Mouse (Mus musculus) intestine, embryonic 16.5 days (tissue): Measurements from ENCODE around the gene Olfr1250. TPM values are rescaled to one million over a fixed set of nuclear protein-coding genes. Genes with fewer than 3 reads are reported as not detected.
"Not testable (repeated sequence)": the region's sequence is repeated elsewhere in the genome, so short reads cannot be mapped to it uniquely, and the experiment has no call there.

Experiments
- ATAC-seq: fragments of 200-750 bp; cut with Nextera tagmentation; 2 replicates; pipeline ENCODE4 v1.8.0; 2017; ENCODE audit warnings: moderate TSS enrichment, moderate library complexity
- H3K27ac ChIP-seq: fragments of 300-500 bp; sonication (generic); 2 replicates; pipeline ENCODE4 v1.5.1; 2014; ENCODE audit warnings: mild to moderate bottlenecking, low read length
- H3K27me3 ChIP-seq: fragments of 300-500 bp; sonication (generic); replicated peaks from 2 replicates; pipeline ENCODE4 v1.6.1; 2014; ENCODE audit warnings: low read length, control low read depth, mixed read lengths; ENCODE audit not compliant: control insufficient read depth, insufficient read depth
- H3K36me3 ChIP-seq: fragments of 300-500 bp; sonication (generic); 2 replicates; pipeline ENCODE4 v1.6.1; 2014; ENCODE audit warnings: low read length, control low read depth; ENCODE audit not compliant: control insufficient read depth, insufficient read depth
- H3K4me1 ChIP-seq: fragments of 300-500 bp; sonication (generic); 2 replicates; pipeline ENCODE4 v1.6.1; 2014; ENCODE audit warnings: low read length, control low read depth, mixed read lengths; ENCODE audit not compliant: control insufficient read depth, insufficient read depth
- H3K4me2 ChIP-seq: fragments of 300-500 bp; sonication (generic); 2 replicates; pipeline ENCODE4 v1.6.1; 2014; ENCODE audit warnings: low read depth, low read length, control low read depth
- H3K4me3 ChIP-seq: fragments of 300-500 bp; sonication (generic); 2 replicates; pipeline ENCODE4 v1.5.1; 2014; ENCODE audit warnings: mild to moderate bottlenecking, low read length
- H3K9ac ChIP-seq: fragments of 300-500 bp; sonication (generic); 2 replicates; pipeline ENCODE4 v1.6.1; 2014; ENCODE audit warnings: low read depth, low read length
- H3K9me3 ChIP-seq: fragments of 300-500 bp; sonication (generic); 2 replicates; pipeline ENCODE4 v1.6.1; 2016; ENCODE audit warnings: low read length, control low read depth; ENCODE audit not compliant: control insufficient read depth
- WGBS: fragments of 180-500 bp; shearing (Covaris S2); extraction: QIAGEN DNeasy Blood & Tissue Kit; methylation state at CpG from one replicate; pipeline ENCODE4 v1.1.7; 2014; 5-methylcytosine and 5-hydroxymethylcytosine counted together
- polyA plus RNA-seq: library from polyadenylated mRNA; unstranded; fragments of >200 nt; fragmentation: Nextera tagmentation; extraction: Ambion mirVana; gene quantifications from 2 replicates; pipeline ENCODE4 v1.2.1, GENCODE M21; 2015

The Olfr1250 gene
- not detected in 2 replicates for polyA plus RNA-seq

DNA sequence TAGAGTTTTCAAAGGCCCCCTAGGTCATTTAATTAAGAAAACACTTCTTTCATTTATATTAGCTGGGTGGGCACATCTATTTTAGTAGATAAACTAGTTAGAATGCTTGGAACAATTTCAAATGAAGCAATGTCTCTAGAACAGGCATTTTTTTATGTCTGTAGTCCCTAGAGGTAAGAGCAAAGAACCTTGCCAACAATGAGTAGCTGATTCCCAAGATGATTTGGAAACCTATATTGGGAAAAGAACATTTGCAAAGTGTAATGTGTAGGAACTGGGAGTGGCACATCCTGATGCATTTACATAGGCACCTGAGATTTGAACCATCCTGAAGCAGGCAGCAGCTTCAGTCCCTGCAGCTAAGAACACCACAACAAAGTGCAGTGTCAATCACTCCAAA is at the start of gene Olfr1250:
Olfr1250 (minus strand) TSS at position 101 of the 400 bp plus-strand sequence.
- no peak for ATAC-seq
- no peak within 1 kb of the TSS for H3K9ac ChIP-seq
- no peak within 1 kb of the TSS for H3K4me3 ChIP-seq
- H3K9me3 ChIP-seq: no peaks in the 10 kb centered on the region
- H3K27me3 ChIP-seq: no peaks in the 10 kb centered on the region
- no peak within 1 kb of the TSS for H3K27ac ChIP-seq
- H3K36me3 ChIP-seq: no peaks in the 10 kb centered on the region
- H3K4me1 ChIP-seq: no peaks in the 10 kb centered on the region
- no peak within 1 kb of the TSS for H3K4me2 ChIP-seq

DNA sequence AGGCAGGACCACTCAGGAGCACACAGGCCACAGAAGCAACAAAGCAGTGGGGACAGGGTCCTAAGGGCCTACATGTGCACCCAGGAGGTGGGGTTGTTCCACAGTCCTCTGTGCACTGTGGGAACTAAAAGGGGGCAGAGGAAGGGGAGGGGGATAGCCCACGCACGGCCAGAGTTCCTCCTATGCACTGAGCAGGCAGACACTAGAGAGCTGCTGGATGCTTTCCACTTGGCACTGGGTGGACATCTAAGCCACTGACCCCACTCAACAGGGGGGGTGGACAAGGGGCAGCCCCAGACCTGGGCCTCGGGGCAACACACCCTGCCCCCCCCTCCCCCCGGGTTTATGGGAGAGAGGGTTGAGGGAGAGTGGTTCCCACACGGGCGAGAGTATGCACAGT is 30.7 kb upstream of the Olfr1250 start:
- no peak for ATAC-seq
- Histone ChIP-seq H3K4me3 (no peak overlapping the region), H3K36me3 (no peaks in the 10 kb centered on the region), H3K27ac (no peak overlapping the region), H3K4me2 (no peak overlapping the region), H3K27me3 (no peaks in the 10 kb centered on the region), H3K9me3 (no peaks in the 10 kb centered on the region), H3K4me1 (no peaks in the 10 kb centered on the region), H3K9ac (no peak overlapping the region)
- 82% methylated on average over 6 of the region's 6 CpGs for WGBS

DNA sequence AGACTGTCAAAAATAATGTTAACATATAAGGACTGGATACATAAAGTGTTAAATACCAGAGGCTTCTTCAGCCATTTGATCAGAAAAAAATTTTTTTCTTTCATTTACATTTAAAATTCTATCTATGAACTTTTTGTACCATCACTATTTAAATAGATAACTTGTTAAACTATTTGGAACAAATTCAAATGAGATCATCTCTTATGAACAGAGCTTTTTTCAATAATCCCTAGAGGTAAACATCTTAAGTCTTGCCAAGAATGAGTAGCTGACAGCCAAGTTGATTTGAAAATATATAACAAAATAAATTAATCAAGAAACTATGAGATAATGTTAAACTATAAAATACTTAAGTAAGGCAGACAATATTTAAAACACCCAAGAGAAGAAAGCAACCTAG is 10.6 kb upstream of the Olfr1250 start, which contains the start of gene Olfr1251:
Olfr1251 (minus strand) TSS at position 101 of the 400 bp plus-strand sequence.
- no peak within 1 kb of the TSS for H3K9ac ChIP-seq
- H3K9me3 ChIP-seq: no peaks in the 10 kb centered on the region
- no peak within 1 kb of the TSS for H3K4me3 ChIP-seq
- H3K4me1 ChIP-seq: no peaks in the 10 kb centered on the region
- H3K27ac ChIP-seq: no peak within 1 kb of the TSS
- H3K27me3 ChIP-seq: no peaks in the 10 kb centered on the region
- H3K36me3 ChIP-seq: no peaks in the 10 kb centered on the region
- no peak for ATAC-seq
- H3K4me2 ChIP-seq: no peak within 1 kb of the TSS

DNA sequence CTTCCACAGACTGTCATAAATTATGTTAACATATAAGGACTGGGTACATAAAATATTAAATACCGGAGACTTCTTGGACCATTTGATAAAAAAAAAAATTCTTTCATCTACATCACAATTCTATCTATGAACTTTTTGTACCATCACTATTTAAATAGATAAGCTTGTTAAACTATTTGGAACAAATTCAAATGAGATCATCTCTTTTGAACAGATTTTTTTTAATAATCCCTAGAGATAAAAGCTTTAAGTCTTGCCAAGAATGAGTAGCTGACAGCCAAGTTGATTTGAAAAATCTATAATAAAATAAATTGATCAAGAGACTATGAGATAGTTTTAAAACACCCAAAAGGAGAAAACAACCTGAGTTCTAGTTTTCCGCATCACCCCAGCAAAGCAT is 26.4 kb downstream of the Olfr1250 start, which contains the start of gene Olfr1249:
Olfr1249 (minus strand) TSS at position 101 of the 400 bp plus-strand sequence.
- Histone ChIP-seq H3K9me3 (no peaks in the 10 kb centered on the region), H3K27me3 (no peaks in the 10 kb centered on the region), H3K27ac (no peak within 1 kb of the TSS), H3K9ac (no peak within 1 kb of the TSS), H3K4me2 (no peak within 1 kb of the TSS), H3K4me3 (no peak within 1 kb of the TSS), H3K36me3 (no peaks in the 10 kb centered on the region), H3K4me1 (no peaks in the 10 kb centered on the region)
- ATAC-seq: no peak
- 85% methylated on average over 2 of the region's 2 CpGs for WGBS

DNA sequence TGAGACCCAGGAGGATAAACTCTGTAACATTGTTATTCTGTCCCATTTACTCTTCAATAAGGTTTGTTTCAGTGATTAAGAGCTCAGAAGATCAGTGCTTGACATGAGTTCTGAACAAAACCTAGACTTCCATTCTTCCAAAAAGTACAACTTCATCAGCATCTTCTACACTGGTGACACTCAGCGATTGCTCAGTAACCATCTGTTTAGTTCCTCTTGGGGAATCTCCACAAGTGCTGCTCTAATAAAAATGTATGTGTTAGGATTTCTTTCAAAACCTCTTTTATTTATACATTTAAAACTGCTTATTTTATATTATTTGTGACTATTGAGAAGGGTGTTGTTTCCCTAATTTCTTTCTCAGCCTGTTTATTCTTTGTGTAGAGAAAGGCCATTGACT is 43.1 kb downstream of the Olfr1250 start, which contains the start of gene Olfr1248:
Olfr1248 (minus strand) TSS at position 101 of the 400 bp plus-strand sequence.
- not testable (repeated sequence) for H3K4me2 ChIP-seq, H3K9me3 ChIP-seq, H3K4me1 ChIP-seq, H3K9ac ChIP-seq, H3K4me3 ChIP-seq, H3K27me3 ChIP-seq, ATAC-seq, H3K36me3 ChIP-seq, H3K27ac ChIP-seq
- 93% methylated on average over 1 of the region's 1 CpGs for WGBS

DNA sequence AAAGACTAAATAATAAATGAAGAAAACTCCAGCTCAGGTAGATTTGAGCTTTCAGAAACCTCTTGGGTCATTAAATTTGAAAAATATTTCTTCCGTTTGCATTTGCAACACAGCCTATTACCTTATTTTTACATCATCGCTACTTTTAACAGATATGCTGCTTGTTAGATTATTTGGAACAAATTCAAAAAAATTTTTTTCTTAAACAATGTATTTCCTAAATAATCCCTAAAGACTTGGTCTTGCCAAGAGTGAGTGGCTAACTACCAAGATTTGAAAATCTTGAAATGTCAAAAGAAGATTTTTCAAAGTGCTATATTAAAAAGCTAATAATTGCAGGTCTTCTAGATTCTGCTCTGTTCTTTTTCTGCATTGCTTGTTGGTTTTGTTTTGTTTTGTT is 47.2 kb downstream of the Olfr1250 start, which contains the start of gene Olfr1247:
Olfr1247 (minus strand) TSS at position 101 of the 400 bp plus-strand sequence.
- 94% methylated on average over 2 of the region's 2 CpGs for WGBS

More for the DNA sequence above, 47.2 kb downstream of the Olfr1250 start, which contains the start of gene Olfr1247:
- Histone ChIP-seq H3K27ac (no peak within 1 kb of the TSS), H3K27me3 (no peaks in the 10 kb centered on the region), H3K9ac (no peak within 1 kb of the TSS), H3K9me3 (no peaks in the 10 kb centered on the region), H3K36me3 (no peaks in the 10 kb centered on the region), H3K4me1 (no peaks in the 10 kb centered on the region), H3K4me2 (no peak within 1 kb of the TSS), H3K4me3 (no peak within 1 kb of the TSS)
- ATAC-seq: no peak

Other genes with a start within 250 kb of the Olfr1250 start
- not detected in 2 replicates for gene Olfr1239, start 241.1 kb downstream of the Olfr1250 start, polyA plus RNA-seq
- not detected in 2 replicates for gene Olfr1240, start 218.5 kb downstream of the Olfr1250 start, polyA plus RNA-seq
- not detected in 2 replicates for gene Olfr1241, start 174.3 kb downstream of the Olfr1250 start, polyA plus RNA-seq
- not detected in 2 replicates for gene Olfr1242, start 163.1 kb downstream of the Olfr1250 start, polyA plus RNA-seq
- not detected in 2 replicates for gene Olfr1243, start 130.0 kb downstream of the Olfr1250 start, polyA plus RNA-seq
- gene Olfr1245, start 83.0 kb downstream of the Olfr1250 start, polyA plus RNA-seq: not detected in 2 replicates
- not detected in 2 replicates for gene Olfr1246, start 68.3 kb downstream of the Olfr1250 start, polyA plus RNA-seq
- not detected in 2 replicates for gene Olfr1247, start 47.3 kb downstream of the Olfr1250 start, polyA plus RNA-seq
- not detected in 2 replicates for gene Olfr1248, start 43.2 kb downstream of the Olfr1250 start, polyA plus RNA-seq
- gene Olfr1249, start 26.5 kb downstream of the Olfr1250 start, polyA plus RNA-seq: not detected in 2 replicates
- gene Olfr1251, start 10.5 kb upstream of the Olfr1250 start, polyA plus RNA-seq: not detected in 2 replicates
- not detected in 2 replicates for gene Olfr1252, start 63.5 kb upstream of the Olfr1250 start, polyA plus RNA-seq
- not detected in 2 replicates for gene Olfr1253, start 95.6 kb upstream of the Olfr1250 start, polyA plus RNA-seq
- gene Olfr1254, start 132.2 kb upstream of the Olfr1250 start, polyA plus RNA-seq: not detected in 2 replicates
- gene Olfr1255, start 150.6 kb upstream of the Olfr1250 start, polyA plus RNA-seq: not detected in 2 replicates
- gene Olfr1256, start 180.1 kb upstream of the Olfr1250 start, polyA plus RNA-seq: not detected in 2 replicates
- gene Olfr48, start 186.7 kb upstream of the Olfr1250 start, polyA plus RNA-seq: not detected in 2 replicates
- not detected in 2 replicates for gene Olfr1257, start 217.0 kb upstream of the Olfr1250 start, polyA plus RNA-seq